In genomic region chr9:15507431-15507875, GRCm38 (mm10) we compare ENCODE assay signal across 9 mouse cellular contexts. TPM values are rescaled to one million over a fixed set of nuclear protein-coding genes. Genes with fewer than 3 reads are reported as not detected.
DNase-seq lines count a peak whose midpoint lies in the region; ATAC-seq and TF ChIP-seq lines count a peak whose summit lies in the region.
"Had no signal": no experiment of that assay in that cellular context is flagged by ENCODE, and none has a peak within 500 bp of the region (broad histone marks: within the 10 kb centered on the region; RNA-seq: fewer than 3 reads in every experiment).

No protein-coding gene starts in this region.

- 80% methylated on average over 4 of the region's 4 CpGs for WGBS in forebrain, embryonic 15.5 days
- WGBS in forebrain, embryonic 13.5 days, result 91% methylated on average over 4 of the region's 4 CpGs
- 54% methylated on average over 4 of the region's 4 CpGs for WGBS in kidney, postnatal 0 days
- WGBS in hindbrain, embryonic 12.5 days, result 73% methylated on average over 4 of the region's 4 CpGs

- no peaks in the 10 kb centered on the region for H3K9me3 ChIP-seq in forebrain, embryonic 15.5 days
- H3K9me3 ChIP-seq in forebrain, embryonic 13.5 days (replicated peaks), result no peaks in the 10 kb centered on the region
- H3K9me3 ChIP-seq in kidney, postnatal 0 days (replicated peaks; ENCODE audit: low read length), result no peaks in the 10 kb centered on the region
- no peaks in the 10 kb centered on the region for H3K9me3 ChIP-seq in hindbrain, embryonic 12.5 days (replicated peaks)
- H3K9me3 ChIP-seq: embryonic facial prominence, embryonic 12.5 days had no signal

- DNase-seq in right cerebral cortex, adult 2 months (ENCODE audit: low spot score in 2 of 2), result peak; percentile 22 to 33
- no peak for DNase-seq in right cerebral cortex, postnatal 14 days
- DNase-seq in kidney, postnatal 0 days (ENCODE audit: low spot score), result no peak
- DNase-seq in telencephalon, adult 2 months (ENCODE audit: low read depth, low spot score), result peak; percentile 34

- peaks cover 27% of the 10 kb centered on the region for H3K4me1 ChIP-seq in forebrain, embryonic 15.5 days
- peaks cover 21% of the 10 kb centered on the region for H3K4me1 ChIP-seq in forebrain, embryonic 13.5 days
- H3K4me1 ChIP-seq in kidney, postnatal 0 days (replicated peaks; ENCODE audit: insufficient read depth, low read length), result peaks cover 61% of the 10 kb centered on the region
- peaks cover 22% of the 10 kb centered on the region for H3K4me1 ChIP-seq in hindbrain, embryonic 12.5 days

- H3K4me2 ChIP-seq in forebrain, embryonic 15.5 days (replicated peaks), result no peak overlapping the region
- no peak overlapping the region for H3K4me2 ChIP-seq in forebrain, embryonic 13.5 days
- H3K4me2 ChIP-seq in kidney, postnatal 0 days (ENCODE audit: low read length), result no peak overlapping the region
- H3K4me2 ChIP-seq in hindbrain, embryonic 12.5 days (replicated peaks), result no peak overlapping the region
- H3K4me2 ChIP-seq: embryonic facial prominence, embryonic 12.5 days had no signal

- no peak for ATAC-seq in forebrain, embryonic 15.5 days (replicated peaks)
- ATAC-seq in forebrain, embryonic 13.5 days, result no peak
- ATAC-seq in kidney, postnatal 0 days (replicated peaks; ENCODE audit: low FRiP score, low read depth), result peak; percentile 13; the same call in 1 of the 2 replicates
- no peak for ATAC-seq in hindbrain, embryonic 12.5 days (ENCODE audit: low FRiP score)
- ATAC-seq in inflammation-experienced regulatory T-cells, adult 6 months, result no peak

- no peaks in the 10 kb centered on the region for H3K27me3 ChIP-seq in forebrain, embryonic 15.5 days
- no peaks in the 10 kb centered on the region for H3K27me3 ChIP-seq in forebrain, embryonic 13.5 days
- no peaks in the 10 kb centered on the region for H3K27me3 ChIP-seq in kidney, postnatal 0 days (ENCODE audit: insufficient read depth, low read length)
- H3K27me3 ChIP-seq in hindbrain, embryonic 12.5 days, result no peaks in the 10 kb centered on the region
- H3K27me3 ChIP-seq: embryonic facial prominence, embryonic 12.5 days had no signal

- H3K9ac ChIP-seq in forebrain, embryonic 15.5 days (replicated peaks), result no peak overlapping the region
- H3K9ac ChIP-seq in forebrain, embryonic 13.5 days, result no peak overlapping the region
- no peak overlapping the region for H3K9ac ChIP-seq in kidney, postnatal 0 days (ENCODE audit: low read depth, low read length)
- no peak overlapping the region for H3K9ac ChIP-seq in hindbrain, embryonic 12.5 days
- H3K9ac ChIP-seq: embryonic facial prominence, embryonic 12.5 days had no signal

- H3K36me3 ChIP-seq in forebrain, embryonic 15.5 days, result no peaks in the 10 kb centered on the region
- H3K36me3 ChIP-seq in forebrain, embryonic 13.5 days (ENCODE audit: poor library complexity, severe bottlenecking), result no peaks in the 10 kb centered on the region
- H3K36me3 ChIP-seq in kidney, postnatal 0 days (ENCODE audit: insufficient read depth, low read length), result no peaks in the 10 kb centered on the region
- H3K36me3 ChIP-seq in hindbrain, embryonic 12.5 days, result no peaks in the 10 kb centered on the region
- H3K36me3 ChIP-seq: embryonic facial prominence, embryonic 12.5 days had no signal

- TF ChIP-seq CTCF in kidney, postnatal 0 days (IDR thresholded peaks at IDR 0.05; ENCODE audit: low read depth), result no peak

- 0 out of 2 replicates have a peak overlapping the region, but pooled peaks have one; percentile 8 for H3K27ac ChIP-seq in forebrain, embryonic 15.5 days (replicated peaks)
- no peak overlapping the region for H3K27ac ChIP-seq in forebrain, embryonic 13.5 days
- peak overlapping the region; percentile 74 for H3K27ac ChIP-seq in kidney, postnatal 0 days
- H3K27ac ChIP-seq in hindbrain, embryonic 12.5 days, result no peak overlapping the region
- H3K27ac ChIP-seq: embryonic facial prominence, embryonic 12.5 days had no signal

- no peak overlapping the region for H3K4me3 ChIP-seq in forebrain, embryonic 15.5 days
- H3K4me3 ChIP-seq in forebrain, embryonic 13.5 days, result no peak overlapping the region
- no peak overlapping the region for H3K4me3 ChIP-seq in kidney, postnatal 0 days (replicated peaks; ENCODE audit: low read depth, low read length)
- no peak overlapping the region for H3K4me3 ChIP-seq in hindbrain, embryonic 12.5 days
- H3K4me3 ChIP-seq: embryonic facial prominence, embryonic 12.5 days had no signal

RNA-seq across cellular contexts. Expression of gene Smco4, which starts 14.2 kb away (rescaled TPM):
- polyA plus RNA-seq in forebrain, embryonic 15.5 days (2015; fragmentation: Nextera tagmentation; extraction: Ambion mirVana), result 1.6 TPM in 2 replicates
- polyA plus RNA-seq in forebrain, embryonic 13.5 days (2015; fragmentation: Nextera tagmentation; extraction: Ambion mirVana), result 1.6 and 2.8 TPM in 2 replicates
- 3.7 and 3.9 TPM in 2 replicates for polyA plus RNA-seq in kidney, postnatal 0 days (2015; fragmentation: Nextera tagmentation; extraction: Ambion mirVana)
- 1.2 and 1.7 TPM in 2 replicates for polyA plus RNA-seq in hindbrain, embryonic 12.5 days (2016; fragmentation: Nextera tagmentation; extraction: Ambion mirVana)
- 10 to 100 TPM; 12.3 to 61.1 (median 54.2) TPM for polyA plus RNA-seq in inflammation-experienced regulatory T-cells, adult 6 months (2017; shearing (Covaris generic))

Comparison
In these comparisons a context has a peak if more than half of its experiments do, and no peak if none do; other contexts are left out.
1. H3K27ac ChIP-seq: peak in forebrain, embryonic 15.5 days (single experiment) and kidney, postnatal 0 days (single experiment); none in forebrain, embryonic 13.5 days (single experiment) and hindbrain, embryonic 12.5 days (single experiment).
2. DNase-seq: peak in right cerebral cortex, adult 2 months (2 of 2) and telencephalon, adult 2 months (single experiment); none in right cerebral cortex, postnatal 14 days (single experiment) and kidney, postnatal 0 days (single experiment).